Mouse (Mus musculus) forebrain, embryonic 16.5 days (tissue): ENCODE results near the gene Gpc5. TPM values are rescaled to one million over a fixed set of nuclear protein-coding genes. Genes with fewer than 3 reads are reported as not detected.

Experiments used
- ATAC-seq: fragments of 200-750 bp; cut with Nextera tagmentation; 2 replicates; pipeline ENCODE4 v1.8.0; 2017; ENCODE audit warnings: mild to moderate bottlenecking, moderate library complexity
- H3K27ac ChIP-seq: fragments of 300-500 bp; sonication (generic); 2 replicates; pipeline ENCODE4 v1.5.1; 2014; ENCODE audit warnings: low read length, control low read depth
- H3K27me3 ChIP-seq: fragments of 300-500 bp; sonication (generic); replicated peaks from 2 replicates; pipeline ENCODE4 v1.6.1; 2014; ENCODE audit warnings: low read length; ENCODE audit not compliant: control insufficient read depth, insufficient read depth
- H3K36me3 ChIP-seq: fragments of 300-500 bp; sonication (generic); 2 replicates; pipeline ENCODE4 v1.6.1; 2014; ENCODE audit not compliant: control insufficient read depth, insufficient read depth
- H3K4me1 ChIP-seq: fragments of 300-500 bp; sonication (generic); replicated peaks from 2 replicates; pipeline ENCODE4 v1.6.1; 2014; ENCODE audit warnings: low read length; ENCODE audit not compliant: control insufficient read depth, insufficient read depth
- H3K4me2 ChIP-seq: fragments of 300-500 bp; sonication (generic); 2 replicates; pipeline ENCODE4 v1.6.1; 2014; ENCODE audit warnings: mild to moderate bottlenecking, low read length, control low read depth
- H3K4me3 ChIP-seq: fragments of 300-500 bp; sonication (generic); replicated peaks from 2 replicates; pipeline ENCODE4 v1.5.1; 2014; ENCODE audit warnings: mild to moderate bottlenecking, low read length, control low read depth
- H3K9ac ChIP-seq: fragments of 300-500 bp; sonication (generic); replicated peaks from 2 replicates; pipeline ENCODE4 v1.6.1; 2014; ENCODE audit warnings: low read depth, low read length, control low read depth
- H3K9me3 ChIP-seq: fragments of 300-500 bp; sonication (generic); 2 replicates; pipeline ENCODE4 v1.6.1; 2016; ENCODE audit warnings: low read length; ENCODE audit not compliant: control insufficient read depth
- WGBS: fragments of 180-500 bp; shearing (Covaris S2); extraction: QIAGEN DNeasy Blood & Tissue Kit; methylation state at CpG from one replicate; pipeline ENCODE4 v1.1.7; 2014; 5-methylcytosine and 5-hydroxymethylcytosine counted together
- polyA plus RNA-seq: library from polyadenylated mRNA; unstranded; fragments of >200 nt; fragmentation: Nextera tagmentation; extraction: Ambion mirVana; gene quantifications from 2 replicates; pipeline ENCODE4 v1.2.1, GENCODE M21; 2015

Gene Gpc5
- polyA plus RNA-seq, 1 experiment from 2014 or later, result 3.1 TPM

DNA sequence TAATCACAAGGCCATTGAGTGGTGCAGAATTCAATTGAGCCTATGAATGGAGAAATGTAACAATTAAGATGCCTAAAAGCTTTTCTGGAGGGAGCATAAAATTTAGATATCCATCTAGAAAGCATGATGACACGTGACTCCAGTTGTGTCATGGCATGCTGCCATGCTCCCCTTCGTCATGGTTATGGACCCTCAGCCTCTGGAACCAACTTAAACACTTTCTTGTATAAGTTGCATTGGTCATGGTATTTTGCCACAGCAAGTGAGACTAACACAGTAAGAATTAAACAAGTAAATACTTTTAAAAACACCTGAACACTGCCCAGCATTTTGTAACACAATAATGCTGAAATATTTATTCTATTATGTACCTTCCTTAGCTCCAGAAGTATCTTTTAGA lies 524.3 kb downstream of the Gpc5 start:
- WGBS, result 55% methylated on average over 2 of the region's 2 CpGs
- ATAC-seq, result no peak

DNA sequence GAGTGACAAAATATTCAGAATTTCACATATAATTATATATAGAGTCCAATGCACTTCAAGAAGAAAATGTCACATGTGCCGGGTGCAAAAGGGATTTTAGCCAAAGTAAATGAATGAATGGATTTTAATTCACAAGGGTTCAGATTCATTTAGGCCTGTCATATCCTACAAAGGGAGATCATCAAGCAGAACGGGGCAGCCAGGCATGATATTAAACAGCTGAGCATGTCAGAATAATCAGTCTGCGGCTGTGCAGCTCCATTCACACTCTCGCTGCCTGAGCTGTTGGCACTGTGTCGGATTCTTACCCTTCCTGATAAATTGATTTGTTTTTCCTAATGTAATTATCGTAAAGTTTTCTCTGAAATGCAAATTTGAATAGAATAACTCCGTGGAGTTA lies 524.8 kb downstream of the Gpc5 start:
- Histone ChIP-seq H3K27ac (no peak overlapping the region), H3K4me2 (no peak overlapping the region), H3K4me3 (no peak overlapping the region), H3K9ac (no peak overlapping the region), H3K36me3 (no peaks in the 10 kb centered on the region), H3K9me3 (no peaks in the 10 kb centered on the region), H3K27me3 (no peaks in the 10 kb centered on the region), H3K4me1 (peaks cover 2% of the 10 kb centered on the region; the same call in 1 of the 2 replicates)
- ATAC-seq, result peak; percentile 95
- 16% methylated on average over 7 of the region's 7 CpGs for WGBS

More for the DNA sequence above, 524.3 kb downstream of the Gpc5 start:
- Histone ChIP-seq H3K36me3 (no peaks in the 10 kb centered on the region), H3K27me3 (no peaks in the 10 kb centered on the region), H3K9ac (no peak overlapping the region), H3K27ac (no peak overlapping the region), H3K4me2 (no peak overlapping the region), H3K4me3 (no peak overlapping the region), H3K9me3 (no peaks in the 10 kb centered on the region), H3K4me1 (peaks cover 2% of the 10 kb centered on the region; the same call in 1 of the 2 replicates)

- no peak overlapping the region for H3K27ac ChIP-seq
These were observed 528.5 kb downstream of the Gpc5 start for GRCm38 (mm10) chr14:115620473-115620872.

GRCm38 (mm10) chr14:115631160-115631898 lies 539.3 kb downstream of the Gpc5 start:
- no peak overlapping the region for H3K4me2 ChIP-seq
- no peak for ATAC-seq
- H3K36me3 ChIP-seq, result no peaks in the 10 kb centered on the region
- H3K27me3 ChIP-seq, result no peaks in the 10 kb centered on the region
- WGBS, result 76% methylated on average over 7 of the region's 7 CpGs
- no peak overlapping the region for H3K27ac ChIP-seq
- no peaks in the 10 kb centered on the region for H3K4me1 ChIP-seq
- no peak overlapping the region for H3K9ac ChIP-seq
- no peaks in the 10 kb centered on the region for H3K9me3 ChIP-seq
- H3K4me3 ChIP-seq, result no peak overlapping the region

More at GRCm38 (mm10) chr14:115620473-115620872, 528.5 kb downstream of the Gpc5 start:
- no peak overlapping the region for H3K9ac ChIP-seq
- H3K9me3 ChIP-seq, result no peaks in the 10 kb centered on the region
- ATAC-seq, result peak; percentile 55
- H3K4me1 ChIP-seq, result peaks cover 2% of the 10 kb centered on the region; the same call in 1 of the 2 replicates
- no peaks in the 10 kb centered on the region for H3K36me3 ChIP-seq
- no peak overlapping the region for H3K4me3 ChIP-seq
- no peaks in the 10 kb centered on the region for H3K27me3 ChIP-seq
- no peak overlapping the region for H3K4me2 ChIP-seq

- Histone ChIP-seq H3K27me3 (no peaks in the 10 kb centered on the region), H3K27ac (no peak overlapping the region), H3K4me3 (no peak overlapping the region), H3K36me3 (no peaks in the 10 kb centered on the region), H3K4me2 (no peak overlapping the region), H3K4me1 (no peaks in the 10 kb centered on the region), H3K9ac (no peak overlapping the region), H3K9me3 (no peaks in the 10 kb centered on the region)
- 84% methylated on average over 1 of the region's 1 CpGs for WGBS
- no peak for ATAC-seq
These were observed 541.3 kb downstream of the Gpc5 start for GRCm38 (mm10) chr14:115633311-115633710.

DNA sequence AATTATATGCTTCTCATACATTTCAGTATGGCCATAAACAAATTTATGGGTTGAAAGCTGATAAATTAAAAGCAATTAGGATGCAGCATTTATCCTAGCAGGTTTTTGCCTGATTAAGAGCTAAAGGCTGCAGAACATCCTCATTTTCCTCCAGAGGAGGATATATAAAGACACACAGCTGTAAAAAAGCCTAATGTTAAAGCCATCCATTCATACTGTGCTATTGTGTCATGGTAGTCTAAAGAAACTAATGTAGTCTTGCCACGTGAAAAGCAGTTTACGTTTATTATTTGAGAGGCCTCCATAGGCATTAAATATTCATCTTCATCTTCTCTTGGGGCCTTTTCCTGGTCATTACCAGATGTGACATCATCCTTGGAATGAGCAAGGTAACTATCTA lies 587.9 kb downstream of the Gpc5 start:
- WGBS, result 66% methylated on average over 2 of the region's 2 CpGs
- Histone ChIP-seq H3K9me3 (no peaks in the 10 kb centered on the region), H3K27ac (no peak overlapping the region), H3K4me3 (no peak overlapping the region), H3K4me1 (no peaks in the 10 kb centered on the region), H3K27me3 (no peaks in the 10 kb centered on the region), H3K4me2 (no peak overlapping the region), H3K36me3 (no peaks in the 10 kb centered on the region), H3K9ac (no peak overlapping the region)
- no peak for ATAC-seq

GRCm38 (mm10) chr14:115746013-115746412 lies 654.0 kb downstream of the Gpc5 start:
- Histone ChIP-seq H3K36me3 (no peaks in the 10 kb centered on the region), H3K27me3 (no peaks in the 10 kb centered on the region), H3K27ac (no peak overlapping the region), H3K4me2 (no peak overlapping the region), H3K9me3 (no peaks in the 10 kb centered on the region), H3K9ac (no peak overlapping the region), H3K4me3 (no peak overlapping the region), H3K4me1 (0 out of 2 replicates have a peak, but pooled peaks cover 3% of the 10 kb centered on the region)
- WGBS, result 51% methylated on average over 1 of the region's 1 CpGs
- peak; percentile 93 for ATAC-seq

DNA sequence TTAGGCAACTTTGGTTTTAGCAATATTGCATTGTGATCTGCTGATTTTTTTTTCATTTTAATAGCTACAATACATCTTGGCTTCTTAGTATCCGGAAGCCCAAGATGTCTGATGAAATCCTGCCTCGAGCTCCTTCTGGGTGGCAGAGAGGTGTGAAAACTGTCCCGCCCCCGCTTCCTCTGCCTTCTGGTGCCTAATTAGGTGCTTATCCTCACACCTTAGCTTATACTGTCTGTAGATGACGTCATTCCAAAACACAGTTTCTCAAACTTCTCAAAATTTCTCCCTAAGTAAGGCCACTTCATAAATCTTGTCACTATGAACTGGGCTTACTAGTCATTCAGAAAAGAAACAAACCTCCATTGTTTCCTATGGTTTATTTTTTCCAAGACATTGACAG lies 668.2 kb downstream of the Gpc5 start:
- Histone ChIP-seq H3K9ac (no peak overlapping the region), H3K27ac (no peak overlapping the region), H3K4me3 (no peak overlapping the region), H3K27me3 (no peaks in the 10 kb centered on the region), H3K9me3 (no peaks in the 10 kb centered on the region), H3K36me3 (no peaks in the 10 kb centered on the region), H3K4me1 (no peaks in the 10 kb centered on the region), H3K4me2 (no peak overlapping the region)
- ATAC-seq, result peak; percentile 84
- WGBS, result 56% methylated on average over 5 of the region's 5 CpGs

GRCm38 (mm10) chr14:115779382-115780177 lies 687.6 kb downstream of the Gpc5 start:
- no peaks in the 10 kb centered on the region for H3K36me3 ChIP-seq
- no peak overlapping the region for H3K4me2 ChIP-seq
- 8% methylated on average over 7 of the region's 7 CpGs for WGBS
- H3K4me1 ChIP-seq, result peaks cover 5% of the 10 kb centered on the region
- peak; percentile 98 for ATAC-seq
- H3K9me3 ChIP-seq, result no peaks in the 10 kb centered on the region
- no peak overlapping the region for H3K9ac ChIP-seq
- no peak overlapping the region for H3K4me3 ChIP-seq
- no peak overlapping the region for H3K27ac ChIP-seq
- H3K27me3 ChIP-seq, result no peaks in the 10 kb centered on the region
